In the genomic region with DNA sequence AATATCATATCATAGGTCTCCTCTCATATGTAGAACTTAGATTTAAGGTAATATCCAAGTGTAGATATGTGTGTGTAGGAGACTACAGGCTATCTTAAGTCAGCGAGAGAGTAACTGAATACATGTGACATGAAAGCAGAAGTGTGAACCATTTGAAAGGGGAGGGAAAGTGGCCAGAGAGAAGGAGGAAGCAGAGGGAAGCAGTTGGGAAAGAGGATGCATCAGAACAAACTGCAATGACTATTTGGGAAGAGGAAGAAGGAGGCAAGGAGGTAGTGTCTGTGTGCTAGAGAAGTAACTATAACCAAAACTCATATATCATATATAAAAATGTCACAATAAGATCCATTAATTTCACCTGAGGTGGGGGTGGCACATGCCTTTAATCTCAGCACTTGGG, we compare ENCODE assay signal across 27 mouse cellular contexts. TPM values are rescaled to one million over a fixed set of nuclear protein-coding genes. Genes with fewer than 3 reads are reported as not detected.
"Had no signal": no experiment of that assay in that cellular context is flagged by ENCODE, and none has a peak within 500 bp of the region (broad histone marks: within the 10 kb centered on the region; RNA-seq: fewer than 3 reads in every experiment).

No protein-coding gene starts in this region.

RNA-seq across cellular contexts. Expression of gene Atp1b4, which starts 57.2 kb away (rescaled TPM):
- total RNA-seq: left cerebral cortex, adult 2 months; left cerebral cortex, adult 8-10 months; left cerebral cortex, postnatal 10 days; left cerebral cortex, postnatal 14 days; left cerebral cortex, postnatal 25 days; left cerebral cortex, postnatal 36 days; left cerebral cortex, postnatal 4 days; liver, adult 2 months; megakaryocyte-erythroid progenitor cell, adult 5-6 weeks; midbrain, postnatal 0 days had no signal
- polyA plus RNA-seq: limb, embryonic 10.5 days; limb, embryonic 11.5 days; liver, adult 2 months; liver, embryonic 11.5 days; liver, embryonic 12.5 days; liver, embryonic 14.5 days; lung, embryonic 14.5 days; lung, postnatal 0 days; macrophage; midbrain, embryonic 10.5 days; midbrain, embryonic 11.5 days; midbrain, embryonic 12.5 days; midbrain, embryonic 13.5 days; midbrain, embryonic 14.5 days; midbrain, embryonic 15.5 days; midbrain, embryonic 16.5 days; midbrain, postnatal 0 days; myocyte; neural tube, embryonic 11.5 days had no signal
